Mouse (Mus musculus) urinary bladder, postnatal 10 days (tissue): ENCODE measurements around the gene Cd200r3.

Source experiments
- DNase-seq: peaks from one replicate; pipeline ENCODE4 v3.0.0; 2022; ENCODE audit warnings: low spot score

Gene Cd200r3

DNA sequence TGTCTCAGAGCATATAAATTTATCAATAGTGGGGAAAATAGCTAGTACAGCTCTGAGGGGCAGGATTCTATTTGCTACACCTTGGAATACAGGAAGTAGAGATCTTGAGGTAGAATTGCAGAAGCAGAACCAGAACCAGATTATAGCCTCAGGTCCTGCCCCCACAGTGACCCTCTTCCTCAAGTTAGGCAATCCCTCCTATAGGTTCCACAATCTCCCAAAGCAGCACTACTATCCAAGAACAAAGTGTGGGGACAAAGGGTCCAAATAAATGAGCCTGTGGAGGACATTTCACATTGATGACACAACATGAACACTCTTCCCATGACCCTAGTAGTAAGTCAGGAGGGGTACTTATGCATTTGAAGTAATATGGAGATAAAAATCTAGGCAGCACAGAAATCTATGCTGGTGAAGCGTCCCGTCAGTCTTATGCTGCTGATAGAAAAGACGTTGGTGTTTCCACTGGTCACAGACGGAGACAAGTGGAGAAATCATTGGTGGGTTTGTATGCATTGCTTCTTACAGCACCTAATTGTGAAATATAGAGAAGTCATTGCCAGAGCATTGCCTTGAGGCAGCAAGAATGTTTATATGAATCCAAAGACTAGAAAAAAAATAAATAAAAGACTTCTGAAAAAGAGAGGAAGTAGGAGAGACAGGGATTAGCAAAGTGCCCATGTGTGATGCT lies 45.3 kb downstream of the Cd200r3 start:
- DNase-seq = no peak

DNA sequence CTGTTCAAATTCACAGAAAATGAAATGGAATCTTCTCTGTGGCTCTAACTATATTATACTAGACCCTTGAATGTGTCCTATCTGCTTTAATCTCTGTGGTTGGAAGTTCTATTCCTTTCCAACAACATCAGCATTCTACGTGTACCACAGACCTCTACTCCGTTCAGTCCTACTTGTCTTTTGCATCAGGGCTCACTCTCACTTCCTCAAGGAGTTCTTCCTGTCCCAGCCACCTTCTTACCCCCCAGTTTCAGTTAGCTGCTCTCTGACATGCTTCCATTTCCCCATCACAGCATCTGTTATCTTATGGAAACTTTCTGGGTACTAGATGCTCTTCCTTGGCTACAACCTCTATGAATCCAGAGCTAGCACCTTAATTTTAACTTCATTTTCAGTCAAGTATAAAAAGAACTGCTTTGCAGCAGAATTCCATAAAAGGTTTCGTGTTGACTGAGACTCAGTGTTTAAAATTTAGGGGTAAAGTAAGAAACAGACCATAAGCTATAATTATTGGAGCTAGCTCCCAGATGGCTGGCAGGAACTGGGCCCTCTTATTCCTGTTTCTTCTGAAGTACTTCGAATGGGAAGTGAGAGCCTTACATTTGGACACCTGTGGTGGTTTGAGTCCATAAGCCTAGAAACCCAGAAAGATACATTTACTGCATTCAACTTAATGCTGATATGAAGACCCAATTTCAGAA lies 50.0 kb downstream of the Cd200r3 start:
- no peak for DNase-seq

DNA sequence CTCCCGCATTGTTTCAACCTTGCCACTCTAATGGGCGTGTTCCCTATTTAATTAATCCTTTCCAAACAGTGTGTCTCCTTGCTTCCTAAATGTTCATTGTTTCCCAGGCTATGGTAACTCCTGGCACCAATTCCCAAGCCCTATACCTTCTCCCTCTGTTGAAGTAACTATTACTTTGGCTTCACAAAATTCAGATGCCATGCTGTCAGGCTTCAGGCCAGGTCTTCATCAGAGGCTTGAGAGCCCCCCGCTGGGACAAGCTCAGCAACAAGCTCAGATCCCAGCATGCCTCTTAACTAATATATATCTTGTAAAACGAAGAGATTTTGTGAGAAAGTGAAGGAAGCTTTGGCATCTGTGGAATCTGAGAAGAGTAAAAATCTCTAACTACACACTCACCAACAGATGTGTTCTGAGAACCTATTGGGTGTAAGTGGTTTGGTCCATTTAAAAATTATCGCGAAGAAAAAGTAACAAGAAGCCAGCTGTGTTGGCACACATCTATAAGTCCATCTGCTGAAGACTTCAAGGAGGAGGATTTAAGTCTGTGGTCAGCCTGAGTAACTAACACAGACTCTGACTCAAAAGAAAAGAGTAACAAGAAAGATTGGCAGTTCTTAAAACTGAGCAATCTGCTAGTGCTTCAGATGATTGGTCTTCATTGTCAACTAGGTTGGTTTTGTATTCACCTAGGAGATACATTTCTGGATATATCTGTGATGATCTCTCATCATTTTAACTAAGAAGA lies 50.9 kb downstream of the Cd200r3 start:
- DNase-seq = no peak

GRCm38 (mm10) chr16:44995111-44995510 lies 51.6 kb downstream of the Cd200r3 start:
- DNase-seq = no peak

DNA sequence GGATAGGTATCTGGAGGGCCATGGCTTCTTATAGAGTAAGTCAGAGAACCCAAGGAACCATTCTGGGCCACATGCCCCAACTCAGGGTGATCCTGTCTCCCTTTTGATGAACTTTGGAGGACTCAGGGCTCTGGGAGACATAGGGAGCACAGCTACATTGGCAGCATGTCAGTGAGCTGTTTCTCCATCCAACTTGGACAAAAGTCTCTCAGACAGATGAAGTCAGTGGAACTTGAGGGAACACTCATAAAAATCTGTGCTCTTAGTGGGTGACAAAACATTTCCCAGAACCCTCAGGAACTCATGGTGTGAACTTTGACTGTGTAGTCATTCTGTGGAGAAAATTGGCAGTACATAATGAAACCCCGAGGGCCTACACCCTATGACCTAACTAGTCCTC lies 53.2 kb downstream of the Cd200r3 start:
- no peak for DNase-seq

DNA sequence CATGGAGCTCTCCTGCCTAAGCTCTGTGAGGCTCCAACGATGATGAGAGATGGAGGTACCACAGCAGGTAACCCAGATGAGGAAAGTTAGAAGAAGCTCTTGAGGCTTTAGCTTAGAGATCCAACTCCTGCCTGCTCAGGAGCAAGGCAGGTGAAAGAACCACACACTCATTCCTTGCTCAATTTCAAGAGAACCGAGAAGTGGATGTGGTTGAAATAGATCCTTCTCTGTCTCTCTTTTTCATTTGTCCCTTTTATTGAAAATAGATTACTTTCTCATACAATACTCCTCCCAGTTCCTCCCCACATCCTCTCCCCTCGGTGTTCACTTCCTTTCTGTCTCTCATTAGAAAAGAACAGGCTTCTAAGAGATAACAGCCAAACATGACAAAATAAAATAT lies 56.1 kb downstream of the Cd200r3 start:
- DNase-seq = no peak

GRCm38 (mm10) chr16:45004443-45004842 lies 61.0 kb downstream of the Cd200r3 start:
- no peak for DNase-seq

- no peak for DNase-seq
Observed at GRCm38 (mm10) chr16:45005280-45005679, 61.8 kb downstream of the Cd200r3 start.

GRCm38 (mm10) chr16:45006971-45007370 lies 63.5 kb downstream of the Cd200r3 start:
- no peak for DNase-seq

DNA sequence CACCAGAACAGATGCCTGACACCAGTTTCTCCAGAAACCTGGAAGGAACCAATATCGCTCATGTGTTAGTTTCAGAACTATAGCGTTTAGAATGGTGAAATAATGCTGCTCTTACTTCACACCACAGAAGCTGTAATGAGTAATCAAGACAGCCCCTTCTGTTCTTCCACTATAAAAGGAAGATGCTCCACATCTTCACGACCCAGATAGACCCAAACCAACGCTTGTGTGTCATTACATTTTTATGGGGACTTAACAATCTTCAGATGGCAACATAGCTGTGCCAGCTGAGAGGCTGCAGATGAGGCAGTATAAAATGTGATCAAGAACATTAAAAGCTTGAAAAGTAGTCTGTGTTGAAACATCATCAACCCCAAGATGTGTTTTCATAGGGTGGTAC lies 64.3 kb downstream of the Cd200r3 start:
- DNase-seq = no peak

GRCm38 (mm10) chr16:45009634-45010033 lies 66.2 kb downstream of the Cd200r3 start:
- no peak for DNase-seq

DNA sequence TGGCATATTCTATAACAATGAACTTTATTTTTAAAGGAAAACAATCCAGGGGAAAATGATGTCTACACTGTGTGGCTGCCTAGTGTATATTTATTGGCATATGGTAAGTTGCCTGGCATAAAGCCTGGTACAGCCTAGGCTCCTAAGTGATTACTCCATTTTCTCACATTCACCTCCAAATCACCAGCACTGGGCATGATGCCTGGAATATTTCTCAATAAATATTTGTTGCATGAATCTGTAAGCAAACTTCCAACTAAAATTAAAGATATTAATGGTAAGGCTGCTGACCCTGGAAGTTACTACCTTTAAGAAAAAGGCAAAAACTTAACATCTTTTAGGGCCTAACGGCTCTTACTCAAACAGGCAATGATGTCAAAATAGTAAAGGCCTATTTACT lies 72.1 kb downstream of the Cd200r3 start:
- no peak for DNase-seq

GRCm38 (mm10) chr16:45016488-45016887 lies 73.0 kb downstream of the Cd200r3 start:
- DNase-seq = no peak

DNA sequence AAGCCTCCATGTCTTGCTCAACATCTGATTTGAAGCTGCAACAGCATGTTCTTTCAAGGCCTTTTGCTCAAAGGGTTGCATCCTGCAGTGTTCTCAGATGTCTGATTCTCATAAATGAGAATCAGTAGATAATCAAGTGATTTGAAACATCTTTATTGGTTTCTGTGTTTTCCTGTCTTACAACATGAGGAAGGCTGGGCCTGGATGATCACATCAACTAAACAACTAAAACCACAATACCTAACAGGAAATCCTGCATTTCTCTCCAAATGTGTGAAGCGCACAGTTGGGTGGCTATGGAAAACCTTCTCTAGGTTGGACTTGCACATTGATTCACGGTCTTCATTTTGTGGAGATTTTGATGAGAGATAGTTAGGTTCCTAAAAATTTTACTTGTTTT lies 75.4 kb downstream of the Cd200r3 start:
- no peak for DNase-seq

GRCm38 (mm10) chr16:45020055-45020454 lies 76.6 kb downstream of the Cd200r3 start:
- DNase-seq = no peak

DNA sequence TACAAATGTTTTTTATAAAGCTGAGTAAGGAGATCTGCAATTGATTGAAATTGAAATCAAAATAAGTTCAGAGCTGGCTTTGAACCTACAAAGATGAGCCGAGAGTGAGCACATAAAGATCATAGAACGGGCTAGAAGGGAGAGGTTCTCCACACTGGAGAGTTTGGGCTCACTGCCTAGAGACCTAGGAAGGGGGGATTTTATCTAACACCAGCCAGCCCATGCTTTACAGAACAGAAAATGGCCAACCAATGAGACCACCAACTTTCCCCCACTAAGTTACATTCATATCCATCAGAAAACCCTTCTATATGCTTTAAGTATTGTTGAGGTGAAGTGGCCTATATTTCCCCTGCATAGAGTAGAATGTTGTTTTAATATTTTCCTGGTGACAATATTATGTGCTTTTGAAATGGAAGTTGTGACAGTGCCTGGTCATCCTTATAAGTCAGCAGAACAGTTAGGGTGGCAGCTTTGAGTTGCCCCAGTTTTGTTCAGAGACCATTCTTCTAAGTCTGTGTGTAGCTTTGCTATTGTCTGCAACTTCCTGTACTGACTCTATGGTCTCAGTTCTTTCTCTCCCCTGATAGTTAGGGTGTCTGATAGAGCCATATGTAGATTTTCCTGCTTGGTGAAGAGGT lies 77.3 kb downstream of the Cd200r3 start:
- DNase-seq = no peak

- DNase-seq = no peak
Observed at GRCm38 (mm10) chr16:45021443-45021842, 78.0 kb downstream of the Cd200r3 start.

DNA sequence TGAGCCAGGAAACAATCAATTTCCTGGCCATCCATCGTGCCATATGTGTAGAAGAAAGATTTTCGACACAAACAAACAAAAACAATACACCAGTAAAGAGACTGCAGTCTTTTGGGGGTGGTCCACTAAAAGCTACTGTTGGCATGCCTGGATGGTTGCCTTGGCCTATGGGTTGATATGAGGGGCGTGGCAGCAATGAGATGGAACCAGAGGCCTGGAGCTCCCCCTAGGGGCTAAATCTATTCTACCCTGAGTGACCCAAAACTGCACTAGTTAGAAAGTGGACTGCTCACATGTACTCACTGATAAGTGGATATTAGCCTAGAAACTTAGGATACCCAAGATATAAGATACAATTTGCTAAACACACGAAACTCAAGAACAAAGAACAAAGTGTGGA lies 80.4 kb downstream of the Cd200r3 start:
- DNase-seq = no peak

DNA sequence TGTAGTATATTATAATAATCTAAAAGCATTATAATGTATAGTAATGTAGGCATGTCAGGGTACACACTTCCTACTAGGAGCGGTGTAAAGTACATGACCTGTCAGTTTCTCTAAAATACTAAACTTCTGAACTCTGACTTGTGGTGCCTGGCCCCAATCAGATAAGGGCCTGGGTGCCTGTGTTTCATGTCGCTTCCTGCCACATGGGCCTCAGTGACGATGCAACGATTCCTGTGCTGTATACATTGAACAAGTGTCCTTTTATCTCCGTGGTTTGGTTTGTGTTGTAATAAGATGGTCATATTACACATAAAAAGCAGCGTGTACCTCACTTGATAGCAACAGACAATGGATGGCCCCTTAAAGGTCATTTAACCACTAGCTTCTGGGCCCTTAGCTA lies 81.8 kb downstream of the Cd200r3 start:
- no peak for DNase-seq

- no peak for DNase-seq
Observed at GRCm38 (mm10) chr16:45029080-45029479, 85.6 kb downstream of the Cd200r3 start.

DNA sequence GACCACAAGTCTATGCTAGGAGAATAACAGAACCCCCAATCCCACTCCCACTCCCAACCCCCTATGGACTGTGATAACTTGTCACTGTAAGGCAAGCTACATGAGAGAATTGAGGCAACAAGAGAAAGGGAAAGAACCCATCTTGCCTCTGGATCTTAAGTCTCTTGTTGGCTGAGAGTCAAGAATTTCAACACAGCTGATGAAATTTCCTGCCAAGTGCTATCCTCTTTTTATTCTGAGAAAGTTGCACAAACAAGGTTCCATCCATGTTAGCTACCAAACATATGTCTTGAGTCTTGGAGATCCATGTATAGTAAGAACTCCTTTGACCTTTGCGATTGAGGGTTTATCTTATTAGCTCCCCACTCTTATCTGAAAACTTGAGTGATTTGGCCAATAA lies 86.0 kb downstream of the Cd200r3 start:
- DNase-seq = no peak

GRCm38 (mm10) chr16:45030127-45030526 lies 86.6 kb downstream of the Cd200r3 start:
- no peak for DNase-seq

GRCm38 (mm10) chr16:45030796-45031195 lies 87.3 kb downstream of the Cd200r3 start:
- no peak for DNase-seq
